In genomic region chr13:64024803-64025202, GRCm38 (mm10) we compare ENCODE assay signal across 11 mouse cellular contexts.
"Had no signal": no experiment of that assay in that cellular context is flagged by ENCODE, and none has a peak within 500 bp of the region (broad histone marks: within the 10 kb centered on the region; RNA-seq: fewer than 3 reads in every experiment).

No protein-coding gene starts in this region.

- DNase-seq: kidney, postnatal 10 days; left cerebral cortex, postnatal 4 days; right cerebral cortex, postnatal 14 days; thymus, adult 2 months; thymus, postnatal 25 days had no signal

- H3K4me1 ChIP-seq: liver, embryonic 15.5 days had no signal

- H3K4me2 ChIP-seq: liver, embryonic 11.5 days; liver, embryonic 15.5 days; midbrain, embryonic 12.5 days; stomach, embryonic 15.5 days had no signal

- H3K36me3 ChIP-seq: liver, embryonic 15.5 days; midbrain, embryonic 12.5 days; stomach, embryonic 15.5 days had no signal

- H3K4me3 ChIP-seq: liver, embryonic 15.5 days; midbrain, embryonic 12.5 days; stomach, embryonic 15.5 days had no signal

- H3K27me3 ChIP-seq: liver, embryonic 15.5 days; midbrain, embryonic 12.5 days; stomach, embryonic 15.5 days had no signal

- H3K9ac ChIP-seq: liver, embryonic 15.5 days; midbrain, embryonic 12.5 days; stomach, embryonic 15.5 days had no signal

- H3K27ac ChIP-seq: liver, embryonic 15.5 days; midbrain, embryonic 12.5 days; stomach, embryonic 15.5 days had no signal

- H3K9me3 ChIP-seq: liver, embryonic 15.5 days; midbrain, embryonic 12.5 days; stomach, embryonic 15.5 days had no signal

- ATAC-seq: intestine, embryonic 16.5 days; lung, postnatal 0 days had no signal
